Mouse (Mus musculus): Measurements from ENCODE around the gene Khdc4. TPM values are rescaled to one million over a fixed set of nuclear protein-coding genes. Genes with fewer than 3 reads are reported as not detected.
"Not testable (repeated sequence)": the region's sequence is repeated elsewhere in the genome, so short reads cannot be mapped to it uniquely, and the experiment has no call there.

The Khdc4 gene
- polyA plus RNA-seq, 1 experiment from 2014 or later = 86.2 TPM

DNA sequence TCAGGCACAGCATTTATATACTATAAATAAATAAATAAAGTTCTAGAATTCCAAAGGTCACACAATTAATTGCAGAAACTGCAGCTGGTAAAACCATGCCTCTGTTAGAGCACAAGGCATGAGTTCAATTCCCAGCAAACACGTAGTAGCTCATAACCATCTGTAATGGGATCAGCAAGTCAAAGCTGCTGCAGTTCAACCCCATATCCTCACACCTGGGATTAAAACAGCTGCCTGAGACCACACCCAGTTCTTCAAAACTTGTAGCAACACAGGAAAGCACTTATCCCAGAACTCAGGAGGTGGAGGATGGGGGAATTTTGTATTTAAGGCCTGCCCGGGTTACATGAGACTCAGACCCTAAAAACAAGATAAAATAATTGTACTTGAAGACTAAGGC is 29.1 kb downstream of the Khdc4 start:
- Histone ChIP-seq H3K36me3 (ENCODE audit: control insufficient read depth, insufficient read depth, low read length) (peaks cover 32% of the 10 kb centered on the region), H3K4me2 (ENCODE audit: low read depth, low read length) (no peak overlapping the region), H3K4me1 (replicated peaks; ENCODE audit: control insufficient read depth, insufficient read depth, low read length) (peaks cover 17% of the 10 kb centered on the region), H3K27me3 (ENCODE audit: control insufficient read depth, insufficient read depth, low read depth, low read length) (no peaks in the 10 kb centered on the region), H3K27ac (ENCODE audit: low read length) (no peak overlapping the region), H3K4me3 (ENCODE audit: low read length) (no peak overlapping the region), H3K9ac (ENCODE audit: low read length) (no peak overlapping the region), H3K9me3 (ENCODE audit: control insufficient read depth, low read length) (no peaks in the 10 kb centered on the region)
- no peak for ATAC-seq (ENCODE audit: low read depth)
- 64% methylated on average over 2 of the region's 2 CpGs for WGBS

DNA sequence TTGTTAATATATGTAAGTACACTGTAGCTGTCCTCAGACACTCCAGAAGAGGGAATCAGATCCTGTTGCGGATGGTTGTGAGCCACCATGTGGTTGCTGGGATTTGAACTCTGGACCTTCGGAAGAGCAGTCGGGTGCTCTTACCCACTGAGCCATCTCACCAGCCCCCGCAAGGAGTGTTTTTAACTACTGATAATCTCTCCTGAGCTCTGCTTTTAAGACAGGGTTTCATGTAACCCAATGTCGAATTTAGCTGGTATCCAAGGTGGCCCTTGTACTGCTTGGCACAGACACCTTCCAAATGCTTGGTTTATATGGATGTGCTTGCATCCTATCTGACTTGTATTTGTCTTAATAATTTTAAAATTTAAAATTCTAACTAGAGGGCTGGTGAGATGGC is 30.1 kb downstream of the Khdc4 start:
- not testable (repeated sequence) for H3K27me3 ChIP-seq (ENCODE audit: control insufficient read depth, insufficient read depth, low read depth, low read length); H3K4me3 ChIP-seq (ENCODE audit: low read length); H3K9me3 ChIP-seq (ENCODE audit: control insufficient read depth, low read length); ATAC-seq (ENCODE audit: low read depth); H3K4me2 ChIP-seq (ENCODE audit: low read depth, low read length); H3K9ac ChIP-seq (ENCODE audit: low read length); H3K27ac ChIP-seq (ENCODE audit: low read length)
- Histone ChIP-seq H3K4me1 (replicated peaks; ENCODE audit: control insufficient read depth, insufficient read depth, low read length) (peaks cover 17% of the 10 kb centered on the region), H3K36me3 (ENCODE audit: control insufficient read depth, insufficient read depth, low read length) (peaks cover 29% of the 10 kb centered on the region)
- WGBS = 85% methylated on average over 5 of the region's 5 CpGs

DNA sequence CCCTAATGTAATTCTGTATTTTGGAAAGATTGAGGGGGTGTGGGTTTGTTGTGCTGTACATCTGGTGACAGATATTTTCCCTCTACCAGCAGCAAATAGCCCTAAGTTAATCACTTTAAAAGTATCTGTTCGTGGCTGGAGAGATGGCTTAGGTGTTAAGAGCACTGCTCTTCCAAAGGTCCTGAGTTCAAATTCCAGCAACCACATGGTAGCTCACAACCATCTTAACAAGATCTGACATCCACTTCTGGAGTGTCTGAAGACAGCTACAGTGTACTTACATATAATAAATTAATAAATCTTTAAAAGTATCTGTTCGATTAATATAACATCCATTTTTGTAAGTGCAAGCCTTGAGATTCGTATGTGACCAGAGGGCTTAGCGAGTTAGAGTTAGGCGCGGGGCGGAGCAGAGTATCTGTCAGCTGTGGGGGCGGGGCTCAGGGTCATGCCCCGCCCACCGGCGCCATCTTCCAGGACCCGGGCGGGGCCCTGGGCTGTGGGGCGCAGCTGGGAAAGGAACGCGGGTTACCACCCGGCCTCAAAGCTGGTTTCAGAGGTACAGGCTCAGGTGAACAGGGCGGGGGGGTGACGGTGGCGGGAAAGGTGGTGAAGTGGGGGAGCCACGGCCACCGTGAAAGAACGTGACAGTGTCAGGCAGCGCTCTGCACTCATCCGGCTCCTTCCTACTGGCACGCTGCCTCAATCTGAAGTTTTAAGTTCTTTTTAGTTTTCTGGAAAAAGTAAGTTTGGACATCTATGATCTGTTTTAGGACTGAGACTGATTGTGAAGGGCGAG is 31.0 kb downstream of the Khdc4 start, which contains the start of gene Rit1:
Gene Rit1, plus strand, starts transcription at position 440 of the 799 bp plus-strand sequence.
- peak; percentile 97 for ATAC-seq (ENCODE audit: low read depth)
- 2% methylated on average over 27 of the region's 27 CpGs for WGBS
- no peaks in the 10 kb centered on the region for H3K9me3 ChIP-seq (ENCODE audit: control insufficient read depth, low read length)

DNA sequence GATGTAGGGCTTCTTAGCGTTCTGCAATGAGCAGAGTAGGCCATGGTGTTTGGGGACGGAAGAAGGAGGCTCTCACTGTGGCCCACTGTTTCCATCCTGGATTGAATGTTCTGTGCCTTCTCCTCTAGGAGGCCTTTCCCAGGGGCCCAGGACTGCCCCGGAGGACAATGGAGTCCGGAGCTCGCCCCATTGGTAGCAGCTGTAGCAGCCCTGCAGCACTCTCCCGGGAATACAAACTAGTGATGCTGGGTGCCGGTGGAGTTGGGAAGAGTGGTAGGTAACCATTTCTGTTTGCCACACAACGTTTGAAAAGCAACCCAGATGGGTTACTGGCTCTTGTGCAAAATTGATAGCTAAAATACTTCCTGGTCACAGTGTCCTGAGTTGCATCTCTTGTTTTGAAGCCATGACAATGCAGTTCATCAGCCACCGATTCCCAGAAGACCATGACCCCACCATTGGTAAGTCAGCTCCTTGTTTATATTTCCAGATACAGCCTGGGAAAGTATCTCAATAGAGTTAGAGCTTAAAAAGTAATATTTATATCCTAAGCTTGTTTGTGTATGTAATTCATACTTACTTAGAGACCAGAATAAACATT is 31.7 kb downstream of the Khdc4 start:
- 3% methylated on average over 9 of the region's 9 CpGs for WGBS
- peak overlapping the region; percentile 80 for H3K27ac ChIP-seq (ENCODE audit: low read length)
- ATAC-seq (ENCODE audit: low read depth) = peak; percentile 74
- H3K4me1 ChIP-seq (replicated peaks; ENCODE audit: control insufficient read depth, insufficient read depth, low read length) = peaks cover 17% of the 10 kb centered on the region
- H3K27me3 ChIP-seq (ENCODE audit: control insufficient read depth, insufficient read depth, low read depth, low read length) = no peaks in the 10 kb centered on the region
- peak overlapping the region; percentile 92 for H3K4me3 ChIP-seq (ENCODE audit: low read length)
- H3K4me2 ChIP-seq (ENCODE audit: low read depth, low read length) = peak overlapping the region; percentile 80
- H3K9me3 ChIP-seq (ENCODE audit: control insufficient read depth, low read length) = no peaks in the 10 kb centered on the region
- H3K36me3 ChIP-seq (ENCODE audit: control insufficient read depth, insufficient read depth, low read length) = peaks cover 22% of the 10 kb centered on the region
- H3K9ac ChIP-seq (ENCODE audit: low read length) = peak overlapping the region; percentile 84

More for the DNA sequence above, 31.0 kb downstream of the Khdc4 start, which contains the start of gene Rit1:
- no peaks in the 10 kb centered on the region for H3K27me3 ChIP-seq (ENCODE audit: control insufficient read depth, insufficient read depth, low read depth, low read length)
- H3K4me2 ChIP-seq (ENCODE audit: low read depth, low read length) = peak within 1 kb of the TSS; percentile 80
- H3K9ac ChIP-seq (ENCODE audit: low read length) = peak within 1 kb of the TSS; percentile 84
- peak within 1 kb of the TSS; percentile 80 for H3K27ac ChIP-seq (ENCODE audit: low read length)
- H3K36me3 ChIP-seq (ENCODE audit: control insufficient read depth, insufficient read depth, low read length) = peaks cover 28% of the 10 kb centered on the region
- peak within 1 kb of the TSS; percentile 92 for H3K4me3 ChIP-seq (ENCODE audit: low read length)
- H3K4me1 ChIP-seq (replicated peaks; ENCODE audit: control insufficient read depth, insufficient read depth, low read length) = peaks cover 17% of the 10 kb centered on the region

DNA sequence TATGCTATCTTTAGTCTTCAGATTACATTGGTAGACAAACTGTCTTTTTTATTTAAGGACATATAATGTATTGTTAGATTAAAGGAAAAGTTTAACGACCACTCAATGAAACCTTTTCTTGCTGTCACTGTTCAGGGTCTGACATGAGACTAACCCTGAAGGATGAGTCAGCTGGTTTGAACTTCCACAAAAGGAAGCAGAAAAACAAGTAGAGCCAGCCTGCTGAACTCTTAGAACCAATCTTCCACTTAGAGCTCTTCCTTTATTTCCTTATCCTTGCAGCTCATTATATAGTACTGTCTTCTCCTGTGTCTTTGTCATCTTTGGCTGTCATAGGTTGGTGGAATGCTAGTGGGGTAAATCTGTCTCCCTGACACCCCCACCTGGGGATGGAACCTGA is 32.2 kb downstream of the Khdc4 start:
- no peak for ATAC-seq (ENCODE audit: low read depth)
- Histone ChIP-seq H3K4me2 (ENCODE audit: low read depth, low read length) (peak overlapping the region; percentile 80), H3K4me1 (replicated peaks; ENCODE audit: control insufficient read depth, insufficient read depth, low read length) (peaks cover 17% of the 10 kb centered on the region), H3K9ac (ENCODE audit: low read length) (peak overlapping the region; percentile 52), H3K36me3 (ENCODE audit: control insufficient read depth, insufficient read depth, low read length) (peaks cover 19% of the 10 kb centered on the region), H3K9me3 (ENCODE audit: control insufficient read depth, low read length) (no peaks in the 10 kb centered on the region), H3K27me3 (ENCODE audit: control insufficient read depth, insufficient read depth, low read depth, low read length) (no peaks in the 10 kb centered on the region), H3K4me3 (ENCODE audit: low read length) (peak overlapping the region; percentile 36), H3K27ac (ENCODE audit: low read length) (0 out of 2 replicates have a peak overlapping the region, but pooled peaks have one; percentile 25)
- WGBS = 20% methylated on average over 1 of the region's 1 CpGs

DNA sequence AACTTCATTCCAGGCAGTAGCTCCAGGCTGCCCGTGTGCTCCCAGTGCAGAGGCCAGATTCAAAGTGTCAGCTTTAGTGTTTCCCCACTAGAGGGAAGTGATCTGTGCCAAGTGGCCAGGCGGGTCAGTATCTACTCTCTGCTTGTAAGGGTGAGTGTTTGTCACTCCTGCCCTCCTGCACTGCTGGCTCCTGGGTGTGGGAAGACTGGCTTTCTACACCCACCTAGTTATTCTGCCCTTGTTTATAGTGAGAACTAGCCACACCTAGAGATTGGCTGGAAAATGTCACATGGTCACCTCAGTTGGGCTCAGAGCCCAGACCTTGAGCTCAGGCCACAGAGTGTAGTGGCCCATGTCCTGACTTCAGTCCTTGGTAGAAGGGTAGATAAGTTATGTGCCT is 33.5 kb downstream of the Khdc4 start:
- H3K9me3 ChIP-seq (ENCODE audit: control insufficient read depth, low read length) = 0 out of 2 replicates have a peak, but pooled peaks cover 3% of the 10 kb centered on the region
- ATAC-seq (ENCODE audit: low read depth) = peak; percentile 68
- peak overlapping the region; percentile 49; the same call in 1 of the 2 replicates for H3K27ac ChIP-seq (ENCODE audit: low read length)
- no peaks in the 10 kb centered on the region for H3K27me3 ChIP-seq (ENCODE audit: control insufficient read depth, insufficient read depth, low read depth, low read length)
- no peak overlapping the region; the same call in 1 of the 2 replicates for H3K4me2 ChIP-seq (ENCODE audit: low read depth, low read length)
- H3K4me3 ChIP-seq (ENCODE audit: low read length) = no peak overlapping the region
- H3K9ac ChIP-seq (ENCODE audit: low read length) = no peak overlapping the region; the same call in 1 of the 2 replicates
- H3K36me3 ChIP-seq (ENCODE audit: control insufficient read depth, insufficient read depth, low read length) = peaks cover 20% of the 10 kb centered on the region
- 51% methylated on average over 2 of the region's 2 CpGs for WGBS
- peaks cover 17% of the 10 kb centered on the region for H3K4me1 ChIP-seq (replicated peaks; ENCODE audit: control insufficient read depth, insufficient read depth, low read length)

DNA sequence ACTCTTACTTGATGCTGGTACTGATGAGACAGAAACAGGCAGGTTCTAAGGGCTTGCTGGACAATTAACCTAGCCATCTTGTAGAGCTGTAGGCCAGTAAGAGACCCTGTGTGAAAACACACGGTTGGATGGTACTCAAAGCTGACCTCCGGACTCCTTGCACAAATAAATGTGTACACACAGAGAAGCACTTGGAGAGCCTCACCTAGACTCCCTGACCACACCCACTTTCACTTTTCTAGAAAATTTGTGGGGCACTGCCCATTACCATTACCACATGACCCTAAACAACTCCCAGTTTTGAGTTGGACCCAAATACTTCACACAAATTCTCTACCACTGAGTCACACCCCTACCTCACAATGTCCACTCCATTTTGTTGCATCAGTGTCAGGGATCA is 51.0 kb downstream of the Khdc4 start:
- Histone ChIP-seq H3K9ac (ENCODE audit: low read length) (no peak overlapping the region), H3K4me2 (ENCODE audit: low read depth, low read length) (no peak overlapping the region), H3K27me3 (ENCODE audit: control insufficient read depth, insufficient read depth, low read depth, low read length) (no peaks in the 10 kb centered on the region), H3K4me1 (replicated peaks; ENCODE audit: control insufficient read depth, insufficient read depth, low read length) (no peaks in the 10 kb centered on the region), H3K4me3 (ENCODE audit: low read length) (no peak overlapping the region), H3K9me3 (ENCODE audit: control insufficient read depth, low read length) (no peaks in the 10 kb centered on the region), H3K27ac (ENCODE audit: low read length) (no peak overlapping the region), H3K36me3 (ENCODE audit: control insufficient read depth, insufficient read depth, low read length) (no peaks in the 10 kb centered on the region)
- ATAC-seq (ENCODE audit: low read depth) = peak; percentile 38; the same call in 1 of the 2 replicates
- WGBS = 53% methylated on average over 2 of the region's 2 CpGs

DNA sequence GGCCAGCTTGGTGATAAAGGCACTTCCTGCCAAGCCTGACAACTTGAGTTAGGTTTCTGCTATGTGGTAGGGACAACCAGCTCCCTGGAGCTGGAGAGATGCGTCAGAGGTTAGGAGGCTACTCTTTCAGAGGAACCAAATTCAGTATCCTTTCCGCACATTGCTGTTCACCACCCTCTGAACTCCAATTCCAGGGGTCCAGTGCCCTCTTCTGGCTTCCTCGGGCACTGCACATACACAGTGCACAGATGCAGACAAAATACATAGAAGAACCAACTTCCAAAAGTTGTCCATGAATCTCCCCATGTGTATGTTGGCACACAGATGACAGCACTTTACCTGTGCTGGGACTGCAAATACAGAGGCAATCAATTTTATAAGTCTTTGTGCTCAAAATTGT is 53.0 kb downstream of the Khdc4 start:
- H3K4me2 ChIP-seq (ENCODE audit: low read depth, low read length) = no peak overlapping the region
- H3K9ac ChIP-seq (ENCODE audit: low read length) = no peak overlapping the region
- H3K9me3 ChIP-seq (ENCODE audit: control insufficient read depth, low read length) = no peaks in the 10 kb centered on the region
- H3K36me3 ChIP-seq (ENCODE audit: control insufficient read depth, insufficient read depth, low read length) = no peaks in the 10 kb centered on the region
- no peak for ATAC-seq (ENCODE audit: low read depth)
- H3K4me3 ChIP-seq (ENCODE audit: low read length) = no peak overlapping the region
- no peak overlapping the region for H3K27ac ChIP-seq (ENCODE audit: low read length)
- no peaks in the 10 kb centered on the region for H3K27me3 ChIP-seq (ENCODE audit: control insufficient read depth, insufficient read depth, low read depth, low read length)
- WGBS = 34% methylated on average over 3 of the region's 3 CpGs
- no peaks in the 10 kb centered on the region for H3K4me1 ChIP-seq (replicated peaks; ENCODE audit: control insufficient read depth, insufficient read depth, low read length)

DNA sequence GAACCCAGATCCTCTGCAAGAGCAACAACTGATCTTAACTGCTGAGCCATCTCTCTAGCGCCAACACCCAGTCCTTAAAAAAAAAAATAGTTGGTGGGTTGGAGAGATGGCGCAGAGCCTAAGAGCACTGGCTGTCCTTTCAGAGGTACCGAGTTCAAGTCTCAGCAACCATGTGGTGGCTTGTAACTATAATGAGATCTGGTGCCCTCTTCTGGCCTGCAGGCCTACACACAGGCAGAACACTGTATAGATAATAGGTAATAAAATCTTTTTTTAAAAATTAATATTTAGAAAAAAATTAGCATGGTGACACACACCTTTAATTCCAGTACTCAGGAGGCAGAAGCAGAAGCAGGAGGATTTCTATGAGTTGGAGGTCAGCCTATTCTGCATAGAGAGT is 54.5 kb downstream of the Khdc4 start:
- H3K4me1 ChIP-seq (replicated peaks; ENCODE audit: control insufficient read depth, insufficient read depth, low read length) = no peaks in the 10 kb centered on the region
- no peak overlapping the region for H3K4me3 ChIP-seq (ENCODE audit: low read length)
- H3K9ac ChIP-seq (ENCODE audit: low read length) = no peak overlapping the region
- H3K27me3 ChIP-seq (ENCODE audit: control insufficient read depth, insufficient read depth, low read depth, low read length) = no peaks in the 10 kb centered on the region
- H3K27ac ChIP-seq (ENCODE audit: low read length) = no peak overlapping the region
- no peaks in the 10 kb centered on the region for H3K9me3 ChIP-seq (ENCODE audit: control insufficient read depth, low read length)
- H3K4me2 ChIP-seq (ENCODE audit: low read depth, low read length) = no peak overlapping the region
- no peak for ATAC-seq (ENCODE audit: low read depth)
- WGBS = 94% methylated on average over 3 of the region's 3 CpGs
- H3K36me3 ChIP-seq (ENCODE audit: control insufficient read depth, insufficient read depth, low read length) = no peaks in the 10 kb centered on the region
